Mouse (Mus musculus): ENCODE results near the gene Cmss1. TPM values are rescaled to one million over a fixed set of nuclear protein-coding genes. Genes with fewer than 3 reads are reported as not detected.

The Cmss1 gene
- polyA plus RNA-seq, 2 experiments = 6.0 to 23.0 TPM

GRCm38 (mm10) chr16:57560185-57560584 lies 46.5 kb downstream of the Cmss1 start:
- 79% methylated on average over 1 of the region's 1 CpGs for WGBS (ENCODE audit: insufficient replicate concordance)
- Histone ChIP-seq H3K36me3 (replicated peaks; ENCODE audit: control insufficient read depth, insufficient read depth, low read depth) (no peaks in the 10 kb centered on the region), H3K9ac (replicated peaks) (no peak overlapping the region), H3K4me3 (ENCODE audit: insufficient read depth in 1 of 2, low read depth in 2 of 2, low read length in 2 of 2) (no peak overlapping the region), H3K27me3 (ENCODE audit: control insufficient read depth, insufficient read depth, low read length) (no peaks in the 10 kb centered on the region), H3K4me1 (replicated peaks; ENCODE audit: control insufficient read depth in 2 of 2, insufficient read depth in 2 of 2, low read length in 1 of 2) (no peaks in the 10 kb centered on the region; a peak in 1 of 4 replicates), H3K27ac (no peak overlapping the region), H3K4me2 (ENCODE audit: low read depth) (no peak overlapping the region), H3K9me3 (ENCODE audit: control insufficient read depth, low read length) (no peaks in the 10 kb centered on the region)
- TF ChIP-seq CTCF (IDR thresholded peaks at IDR 0.05; ENCODE audit: low read depth) = no peak
- TF ChIP-seq EP300 (IDR thresholded peaks at IDR 0.05; ENCODE audit: low read depth) = no peak
- ATAC-seq (ENCODE audit: insufficient read depth) = no peak
- DNase-seq (ENCODE audit: low read depth in 3 of 3, low spot score in 3 of 3) = no peak

DNA sequence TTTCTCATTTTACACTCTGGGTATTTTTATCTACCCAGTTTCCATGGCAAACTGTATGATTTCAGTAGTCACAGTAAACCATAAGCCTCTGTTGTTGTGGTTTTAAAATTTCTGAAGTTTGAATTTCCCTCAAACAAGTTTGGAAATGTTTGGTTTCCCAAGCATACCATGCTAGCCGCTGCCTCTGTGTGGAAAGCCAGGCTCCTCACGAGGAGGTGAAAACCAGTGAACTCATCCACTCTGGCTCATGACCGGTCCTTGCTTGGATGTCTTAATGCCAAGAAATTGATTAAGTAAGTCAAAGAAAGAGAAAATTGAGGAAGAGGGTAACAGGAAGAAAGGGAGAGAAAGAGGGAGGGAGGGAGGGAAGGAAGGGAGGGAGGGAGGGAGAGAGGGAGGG lies 48.4 kb downstream of the Cmss1 start:
- no peak for DNase-seq (ENCODE audit: low read depth in 3 of 3, low spot score in 3 of 3)
- Histone ChIP-seq H3K4me1 (replicated peaks; ENCODE audit: control insufficient read depth in 2 of 2, insufficient read depth in 2 of 2, low read length in 1 of 2) (no peaks in the 10 kb centered on the region; a peak in 1 of 4 replicates), H3K27ac (no peak overlapping the region), H3K9me3 (ENCODE audit: control insufficient read depth, low read length) (no peaks in the 10 kb centered on the region), H3K4me3 (ENCODE audit: insufficient read depth in 1 of 2, low read depth in 2 of 2, low read length in 2 of 2) (no peak overlapping the region), H3K9ac (replicated peaks) (no peak overlapping the region), H3K27me3 (ENCODE audit: control insufficient read depth, insufficient read depth, low read length) (no peaks in the 10 kb centered on the region), H3K36me3 (replicated peaks; ENCODE audit: control insufficient read depth, insufficient read depth, low read depth) (no peaks in the 10 kb centered on the region), H3K4me2 (ENCODE audit: low read depth) (no peak overlapping the region)
- TF ChIP-seq EP300 (IDR thresholded peaks at IDR 0.05; ENCODE audit: low read depth) (no peak), CTCF (IDR thresholded peaks at IDR 0.05; ENCODE audit: low read depth) (no peak)
- no peak for ATAC-seq (ENCODE audit: insufficient read depth)
- WGBS (ENCODE audit: insufficient replicate concordance) = 78% methylated on average over 3 of the region's 3 CpGs

DNA sequence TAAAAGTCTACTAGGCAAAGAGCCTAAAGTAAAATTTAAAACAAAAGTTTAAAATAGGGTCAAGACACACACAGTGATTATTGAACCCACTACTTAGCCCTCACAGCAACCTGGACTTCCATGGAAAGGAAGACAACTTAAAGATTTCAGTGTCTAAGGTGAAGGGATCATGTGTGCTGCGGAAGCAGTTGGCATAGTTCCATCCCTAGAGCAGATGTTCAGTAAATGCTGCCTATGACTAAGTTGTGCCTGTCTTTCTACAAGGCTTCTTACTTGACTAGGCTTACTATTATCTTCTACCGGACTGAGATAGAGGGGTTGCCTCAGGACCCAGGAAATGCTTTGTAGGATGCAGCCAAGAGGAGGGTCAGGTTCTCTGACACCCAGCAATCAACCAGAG lies 50.4 kb downstream of the Cmss1 start:
- TF ChIP-seq EP300 (IDR thresholded peaks at IDR 0.05; ENCODE audit: low read depth) (no peak), CTCF (IDR thresholded peaks at IDR 0.05; ENCODE audit: low read depth) (no peak)
- Histone ChIP-seq H3K4me3 (ENCODE audit: insufficient read depth in 1 of 2, low read depth in 2 of 2, low read length in 2 of 2) (no peak overlapping the region), H3K9ac (replicated peaks) (no peak overlapping the region), H3K27me3 (ENCODE audit: control insufficient read depth, insufficient read depth, low read length) (no peaks in the 10 kb centered on the region), H3K27ac (no peak overlapping the region), H3K9me3 (ENCODE audit: control insufficient read depth, low read length) (no peaks in the 10 kb centered on the region), H3K36me3 (replicated peaks; ENCODE audit: control insufficient read depth, insufficient read depth, low read depth) (no peaks in the 10 kb centered on the region), H3K4me2 (ENCODE audit: low read depth) (no peak overlapping the region), H3K4me1 (replicated peaks; ENCODE audit: control insufficient read depth in 2 of 2, insufficient read depth in 2 of 2, low read length in 1 of 2) (no peaks in the 10 kb centered on the region; a peak in 1 of 4 replicates)
- no peak for DNase-seq (ENCODE audit: low read depth in 3 of 3, low spot score in 3 of 3)
- 61% methylated on average over 2 of the region's 2 CpGs for WGBS (ENCODE audit: insufficient replicate concordance)
- no peak for ATAC-seq (ENCODE audit: insufficient read depth)

GRCm38 (mm10) chr16:57555667-57556066 lies 51.0 kb downstream of the Cmss1 start:
- Histone ChIP-seq H3K27me3 (ENCODE audit: control insufficient read depth, insufficient read depth, low read length) (no peaks in the 10 kb centered on the region; the same call in 1 of the 2 replicates), H3K4me3 (ENCODE audit: insufficient read depth in 1 of 2, low read depth in 2 of 2, low read length in 2 of 2) (no peak overlapping the region), H3K4me2 (ENCODE audit: low read depth) (no peak overlapping the region), H3K36me3 (replicated peaks; ENCODE audit: control insufficient read depth, insufficient read depth, low read depth) (no peaks in the 10 kb centered on the region), H3K9ac (replicated peaks) (no peak overlapping the region), H3K27ac (no peak overlapping the region), H3K4me1 (replicated peaks; ENCODE audit: control insufficient read depth in 2 of 2, insufficient read depth in 2 of 2, low read length in 1 of 2) (no peaks in the 10 kb centered on the region; a peak in 1 of 4 replicates), H3K9me3 (ENCODE audit: control insufficient read depth, low read length) (no peaks in the 10 kb centered on the region)
- DNase-seq (ENCODE audit: low read depth in 3 of 3, low spot score in 3 of 3) = no peak
- TF ChIP-seq CTCF (IDR thresholded peaks at IDR 0.05; ENCODE audit: low read depth) (no peak), EP300 (IDR thresholded peaks at IDR 0.05; ENCODE audit: low read depth) (no peak)
- ATAC-seq (ENCODE audit: insufficient read depth) = no peak
- 53% methylated on average over 4 of the region's 4 CpGs for WGBS (ENCODE audit: insufficient replicate concordance)

GRCm38 (mm10) chr16:57554886-57555400 lies 51.7 kb downstream of the Cmss1 start:
- H3K27ac ChIP-seq = no peak overlapping the region
- H3K4me1 ChIP-seq (replicated peaks; ENCODE audit: control insufficient read depth in 2 of 2, insufficient read depth in 2 of 2, low read length in 1 of 2) = no peaks in the 10 kb centered on the region; a peak in 1 of 4 replicates
- DNase-seq (ENCODE audit: low read depth in 3 of 3, low spot score in 3 of 3) (no peak), ATAC-seq (ENCODE audit: insufficient read depth) (no peak)
- WGBS (ENCODE audit: insufficient replicate concordance) = 73% methylated on average over 6 of the region's 6 CpGs
- TF ChIP-seq EP300 (IDR thresholded peaks at IDR 0.05; ENCODE audit: low read depth) (no peak), CTCF (IDR thresholded peaks at IDR 0.05; ENCODE audit: low read depth) (no peak)
- no peak overlapping the region for H3K4me2 ChIP-seq (ENCODE audit: low read depth)
- no peak overlapping the region for H3K4me3 ChIP-seq (ENCODE audit: insufficient read depth in 1 of 2, low read depth in 2 of 2, low read length in 2 of 2)
- H3K9me3 ChIP-seq (ENCODE audit: control insufficient read depth, low read length) = no peaks in the 10 kb centered on the region
- no peaks in the 10 kb centered on the region; the same call in 1 of the 2 replicates for H3K27me3 ChIP-seq (ENCODE audit: control insufficient read depth, insufficient read depth, low read length)
- no peaks in the 10 kb centered on the region for H3K36me3 ChIP-seq (replicated peaks; ENCODE audit: control insufficient read depth, insufficient read depth, low read depth)
- no peak overlapping the region for H3K9ac ChIP-seq (replicated peaks)
